Mouse (Mus musculus): ENCODE measurements around the gene Stat3. TPM values are rescaled to one million over a fixed set of nuclear protein-coding genes. Genes with fewer than 3 reads are reported as not detected.

Stat3 gene
- total RNA-seq, 2 experiments from 2014 or later, result 91.3 to 119 TPM

- intact Hi-C loops (cut with DNase I), result no loop called here
- DNase-seq (ENCODE audit: low spot score), result no peak
Observed at GRCm38 (mm10) chr11:100935373-100936355, 3.7 kb downstream of the Stat3 start.

DNA sequence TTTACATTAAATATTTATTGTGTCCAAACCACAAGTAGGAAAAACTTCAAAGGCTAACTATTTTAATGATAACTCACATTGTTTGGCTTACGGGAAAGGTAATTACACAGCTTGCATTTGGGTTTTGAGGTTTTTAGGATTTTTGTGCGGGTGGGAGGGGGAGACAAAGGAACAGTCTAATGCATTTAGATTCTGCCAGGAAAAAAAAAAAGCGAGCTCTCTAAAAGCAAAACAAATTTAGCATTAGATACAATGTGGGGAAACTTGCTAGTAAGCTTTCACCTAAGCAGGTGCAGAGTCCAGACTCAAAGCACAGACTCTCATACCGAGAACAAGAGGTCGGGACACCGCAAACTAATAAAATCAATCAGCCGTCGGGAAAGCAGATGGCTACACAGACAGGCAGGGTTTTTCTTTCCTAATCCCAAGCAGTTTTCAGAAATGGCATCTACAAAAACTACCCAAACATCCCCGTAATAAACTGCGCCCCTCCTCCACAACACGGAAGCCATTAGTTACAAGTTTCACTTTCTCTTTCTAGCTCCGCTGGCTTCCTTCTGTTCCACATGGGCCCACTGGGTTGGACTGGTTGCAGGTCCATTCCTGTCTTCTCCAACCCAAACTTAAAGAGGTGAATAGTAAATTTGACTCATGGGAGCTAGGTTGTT lies 8.0 kb downstream of the Stat3 start:
- DNase-seq (ENCODE audit: low spot score), result no peak
- intact Hi-C loops (cut with DNase I), result no loop called here

DNA sequence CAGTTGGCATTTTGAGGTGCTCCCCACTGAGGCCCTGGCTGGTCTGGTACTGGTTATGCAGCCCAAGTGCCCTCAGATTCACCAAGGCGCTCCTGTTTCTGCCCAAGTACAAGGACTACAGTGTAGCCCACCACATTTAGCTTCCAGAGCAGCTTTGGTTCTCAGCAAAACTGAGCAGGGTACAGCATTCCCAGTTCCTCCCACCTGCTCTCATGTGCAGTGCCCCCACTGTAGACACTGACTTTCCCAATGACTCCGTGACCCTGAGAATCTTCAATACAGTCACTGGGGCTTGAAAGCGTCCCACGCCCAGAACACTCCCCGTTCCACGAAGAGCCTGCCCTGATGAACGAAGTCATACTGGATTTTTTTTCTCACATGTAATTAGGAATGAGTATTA lies 8.7 kb downstream of the Stat3 start:
- DNase-seq (ENCODE audit: low spot score), result no peak
- intact Hi-C loops (cut with DNase I), result no loop called here

GRCm38 (mm10) chr11:100927386-100927785 lies 12.0 kb downstream of the Stat3 start:
- intact Hi-C loops (cut with DNase I), result no loop called here
- no peak for DNase-seq (ENCODE audit: low spot score)

DNA sequence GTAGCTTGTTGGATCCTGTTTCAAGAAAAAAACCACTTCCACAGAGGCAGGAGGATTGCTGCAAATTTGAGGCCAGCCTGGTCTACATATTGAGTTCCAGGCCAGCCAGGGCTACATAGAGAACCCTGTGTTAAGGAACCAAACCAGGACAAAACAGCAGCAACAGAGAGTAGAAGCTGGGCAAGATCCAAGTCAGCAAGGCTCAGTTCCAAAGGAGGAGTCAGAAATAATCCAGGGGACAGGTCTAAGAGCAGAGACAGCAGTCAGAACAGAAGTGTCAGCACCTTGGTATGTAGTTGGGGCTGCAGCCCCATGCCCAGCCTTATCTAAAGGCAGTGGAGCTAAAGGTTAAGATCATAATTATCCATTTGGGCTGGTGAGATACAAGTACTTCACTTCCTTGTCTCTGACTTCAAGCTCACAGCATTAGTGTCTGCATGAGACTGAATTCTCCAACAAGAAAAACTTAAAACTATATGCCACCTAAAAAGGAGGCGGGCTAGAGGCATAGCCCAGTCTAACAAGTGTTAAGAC lies 14.9 kb downstream of the Stat3 start:
- no peak for DNase-seq (ENCODE audit: low spot score)
- intact Hi-C loops (cut with DNase I), result no loop called here

GRCm38 (mm10) chr11:100920887-100921624 lies 18.3 kb downstream of the Stat3 start:
- intact Hi-C loops (cut with DNase I), result no loop called here
- DNase-seq (ENCODE audit: low spot score), result no peak

- DNase-seq (ENCODE audit: low spot score), result no peak
- intact Hi-C loops (cut with DNase I), result no loop called here
Observed at GRCm38 (mm10) chr11:100918007-100918406, 21.3 kb downstream of the Stat3 start.

DNA sequence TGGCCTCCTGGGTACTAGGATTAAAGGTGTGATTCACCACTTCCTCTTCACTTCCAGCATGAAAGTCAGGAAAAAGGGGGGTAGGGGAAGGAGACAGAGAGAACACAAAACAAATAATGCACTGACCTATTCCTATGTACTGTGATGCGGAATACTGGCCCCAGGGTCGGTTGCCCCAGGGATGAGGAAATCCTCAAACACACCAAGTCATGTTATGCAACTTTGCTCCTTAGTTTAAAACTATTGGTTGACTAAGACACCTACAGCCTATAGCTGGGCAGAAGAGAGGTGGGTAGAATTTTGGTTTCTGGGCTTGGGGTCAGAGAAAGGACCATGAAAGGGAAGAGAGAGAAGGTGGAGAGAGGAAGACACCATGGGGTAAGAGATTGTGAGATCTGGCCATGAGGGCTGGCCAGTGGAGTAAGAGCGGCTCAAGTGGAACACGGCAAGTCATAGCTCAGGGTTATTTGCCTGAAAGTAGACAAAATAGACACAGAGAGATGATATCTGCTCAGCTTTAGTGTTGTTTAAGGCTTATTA lies 22.8 kb downstream of the Stat3 start:
- DNase-seq (ENCODE audit: low spot score), result no peak
- intact Hi-C loops (cut with DNase I), result no loop called here

- no peak for DNase-seq (ENCODE audit: low spot score)
- intact Hi-C loops (cut with DNase I), result no loop called here
Observed at GRCm38 (mm10) chr11:100915063-100915462, 24.3 kb downstream of the Stat3 start.

DNA sequence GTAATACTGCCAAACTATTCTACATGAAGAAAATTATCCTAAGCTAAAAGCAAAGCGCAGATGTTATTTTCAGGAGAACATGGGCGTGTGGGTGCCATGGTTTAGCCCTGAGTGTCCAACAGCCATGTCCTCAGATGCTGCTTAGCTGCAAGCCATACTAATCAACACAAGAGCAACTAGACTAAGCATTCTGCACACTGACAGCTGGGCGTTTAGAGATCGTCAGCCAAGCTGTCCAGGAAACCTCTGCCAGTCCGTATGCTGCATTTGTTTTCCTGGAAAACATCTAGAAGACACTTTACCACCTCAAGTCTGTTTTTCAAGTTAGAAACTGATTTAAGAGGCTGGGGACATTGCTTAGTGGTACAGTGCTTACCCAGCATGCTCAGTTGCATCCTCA lies 24.9 kb downstream of the Stat3 start:
- intact Hi-C loops (cut with DNase I), result no loop called here

GRCm38 (mm10) chr11:100912401-100913155 lies 26.8 kb downstream of the Stat3 start:
- no peak for DNase-seq (ENCODE audit: low spot score)
- intact Hi-C loops (cut with DNase I), result no loop called here

More for the DNA sequence above, 24.9 kb downstream of the Stat3 start:
- DNase-seq (ENCODE audit: low spot score), result no peak

DNA sequence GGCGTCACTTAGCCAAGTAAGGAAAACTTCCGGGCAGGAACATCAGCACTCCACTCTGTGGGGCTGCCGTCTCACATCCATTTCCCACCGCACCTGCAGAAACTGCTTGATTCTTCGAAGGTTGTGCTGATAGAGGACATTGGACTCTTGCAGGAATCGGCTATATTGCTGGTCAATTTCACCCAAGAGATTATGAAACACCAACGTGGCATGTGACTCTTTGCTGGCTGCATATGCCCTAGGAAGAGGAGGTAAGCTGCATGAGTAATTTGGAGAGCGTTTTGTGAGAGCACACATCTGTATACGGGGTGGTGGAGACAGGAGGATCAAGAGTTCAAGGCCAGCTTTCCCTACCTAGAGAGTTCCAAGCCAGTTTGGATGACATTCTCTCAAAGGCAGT lies 30.8 kb downstream of the Stat3 start:
- DNase-seq (ENCODE audit: low spot score), result no peak

DNA sequence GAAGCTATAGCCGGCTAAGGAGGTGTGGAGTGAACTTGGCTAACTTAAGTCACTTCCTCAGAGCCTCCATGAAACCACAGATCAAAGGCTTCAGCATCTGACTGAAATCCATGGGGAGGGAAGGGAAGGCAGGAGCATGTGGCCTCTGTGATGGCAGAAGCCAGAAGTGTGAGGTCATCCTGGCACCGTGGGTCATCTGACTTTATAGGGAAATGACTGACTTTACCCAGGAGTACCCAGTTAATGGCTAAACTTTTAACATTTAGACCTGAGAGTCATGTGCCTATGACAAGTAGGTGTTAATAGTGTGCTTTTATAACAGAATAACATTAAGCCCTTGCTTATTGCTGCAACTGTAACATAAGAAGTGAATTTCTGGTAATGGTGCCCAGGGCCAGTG lies 31.2 kb downstream of the Stat3 start:
- no peak for DNase-seq (ENCODE audit: low spot score)
- intact Hi-C loops (cut with DNase I), result no loop called here

More for the DNA sequence above, 30.8 kb downstream of the Stat3 start:
- intact Hi-C loops (cut with DNase I), result no loop called here

GRCm38 (mm10) chr11:100906885-100907284 lies 32.5 kb downstream of the Stat3 start:
- intact Hi-C loops (cut with DNase I), result no loop called here
- no peak for DNase-seq (ENCODE audit: low spot score)

DNA sequence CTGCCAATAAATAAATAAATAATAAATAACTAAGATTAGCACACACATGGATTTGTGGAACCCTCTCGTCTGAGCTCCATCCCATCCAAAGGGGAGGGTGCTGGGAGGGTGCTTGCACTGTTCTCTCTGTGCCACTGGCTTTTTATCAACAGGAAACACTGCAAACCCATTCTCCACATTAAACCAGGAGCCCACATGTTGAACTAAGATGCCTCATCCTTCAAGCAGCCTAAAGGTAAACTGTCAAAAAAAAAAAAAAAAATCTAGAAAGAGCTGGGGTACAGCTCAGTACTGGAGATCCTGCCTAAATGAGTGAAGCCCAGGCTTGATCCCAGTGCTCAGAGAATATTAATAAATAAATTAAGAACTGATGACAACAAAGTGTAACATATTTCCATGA lies 33.4 kb downstream of the Stat3 start:
- DNase-seq (ENCODE audit: low spot score), result no peak
- intact Hi-C loops (cut with DNase I), result no loop called here

- no peak for DNase-seq (ENCODE audit: low spot score)
- intact Hi-C loops (cut with DNase I), result no loop called here
Observed at GRCm38 (mm10) chr11:100904580-100905351, 34.6 kb downstream of the Stat3 start.

GRCm38 (mm10) chr11:100898441-100899199 lies 40.7 kb downstream of the Stat3 start:
- intact Hi-C loops (cut with DNase I), result no loop called here

More at GRCm38 (mm10) chr11:100898441-100899199, 40.7 kb downstream of the Stat3 start:
- no peak for DNase-seq (ENCODE audit: low spot score)
